Mouse (Mus musculus): Measurements from ENCODE around the gene Ube2j1.

Gene Ube2j1

GRCm38 (mm10) chr4:33018361-33018999 lies 12.7 kb upstream of the Ube2j1 start:
- DNase-seq, result peak; percentile 92

- DNase-seq, result no peak
Observed at GRCm38 (mm10) chr4:33024420-33024819, 6.8 kb upstream of the Ube2j1 start.

- no peak for DNase-seq
Observed at GRCm38 (mm10) chr4:33029104-33029503, 2.1 kb upstream of the Ube2j1 start.

- peak; percentile 29 for DNase-seq
Observed at GRCm38 (mm10) chr4:33030264-33031194, 687 bp upstream of the Ube2j1 start.

- DNase-seq, result no peak
Observed at GRCm38 (mm10) chr4:33032045-33032444, 829 bp downstream of the Ube2j1 start.

GRCm38 (mm10) chr4:33033515-33033914 lies 2.3 kb downstream of the Ube2j1 start:
- DNase-seq, result no peak

GRCm38 (mm10) chr4:33039826-33040225 lies 8.6 kb downstream of the Ube2j1 start:
- no peak for DNase-seq

- no peak for DNase-seq
Observed at GRCm38 (mm10) chr4:33049601-33050000, 18.4 kb downstream of the Ube2j1 start.

GRCm38 (mm10) chr4:33052055-33052454 lies 20.8 kb downstream of the Ube2j1 start:
- no peak for DNase-seq

GRCm38 (mm10) chr4:33052650-33053049 lies 21.4 kb downstream of the Ube2j1 start:
- no peak for DNase-seq

GRCm38 (mm10) chr4:33054426-33054825 lies 23.2 kb downstream of the Ube2j1 start:
- no peak for DNase-seq

GRCm38 (mm10) chr4:33056317-33056716 lies 25.1 kb downstream of the Ube2j1 start:
- no peak for DNase-seq

GRCm38 (mm10) chr4:33057890-33058687 lies 26.9 kb downstream of the Ube2j1 start:
- no peak for DNase-seq

GRCm38 (mm10) chr4:33061158-33061557 lies 29.9 kb downstream of the Ube2j1 start:
- DNase-seq, result no peak

GRCm38 (mm10) chr4:33062981-33063380 lies 31.8 kb downstream of the Ube2j1 start, which contains the start of gene Gabrr2:
TSS of gene Gabrr2 (plus strand) at chr4:33062999.
- no peak for DNase-seq

GRCm38 (mm10) chr4:33064986-33065385 lies 33.8 kb downstream of the Ube2j1 start:
- DNase-seq, result no peak

- DNase-seq, result no peak
Observed at GRCm38 (mm10) chr4:33066223-33066960, 35.2 kb downstream of the Ube2j1 start.

GRCm38 (mm10) chr4:33067331-33067730 lies 36.1 kb downstream of the Ube2j1 start:
- DNase-seq, result no peak

- no peak for DNase-seq
Observed at GRCm38 (mm10) chr4:33067826-33068225, 36.6 kb downstream of the Ube2j1 start.

- DNase-seq, result peak; percentile 92
Observed at GRCm38 (mm10) chr4:33068894-33069293, 37.7 kb downstream of the Ube2j1 start.

GRCm38 (mm10) chr4:33070326-33070725 lies 39.1 kb downstream of the Ube2j1 start:
- DNase-seq, result no peak

GRCm38 (mm10) chr4:33071337-33071736 lies 40.1 kb downstream of the Ube2j1 start:
- DNase-seq, result no peak
